Mouse (Mus musculus): Measurements from ENCODE around the gene Gdf7.

Gene Gdf7

DNA sequence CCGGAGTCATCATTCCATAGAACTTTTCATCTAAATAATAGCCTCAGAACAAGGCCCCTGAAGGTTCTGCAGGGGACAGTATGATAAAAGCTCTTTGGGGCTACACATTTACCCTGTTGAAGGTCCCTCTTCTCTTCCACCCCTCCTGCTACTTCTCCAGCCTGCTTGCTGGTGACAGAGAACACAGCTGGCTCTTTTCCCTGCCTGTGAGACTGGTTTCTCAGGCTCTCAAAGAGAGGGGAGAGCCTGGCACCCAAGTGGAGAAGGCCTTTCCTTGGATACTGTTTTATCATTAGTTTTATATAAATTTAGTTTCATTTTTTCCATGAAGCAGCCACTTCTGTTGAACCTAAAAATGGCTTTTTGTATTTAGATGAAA is 25.9 kb upstream of the Gdf7 start:
- DNase-seq (ENCODE audit: low spot score in 2 of 2): no peak

DNA sequence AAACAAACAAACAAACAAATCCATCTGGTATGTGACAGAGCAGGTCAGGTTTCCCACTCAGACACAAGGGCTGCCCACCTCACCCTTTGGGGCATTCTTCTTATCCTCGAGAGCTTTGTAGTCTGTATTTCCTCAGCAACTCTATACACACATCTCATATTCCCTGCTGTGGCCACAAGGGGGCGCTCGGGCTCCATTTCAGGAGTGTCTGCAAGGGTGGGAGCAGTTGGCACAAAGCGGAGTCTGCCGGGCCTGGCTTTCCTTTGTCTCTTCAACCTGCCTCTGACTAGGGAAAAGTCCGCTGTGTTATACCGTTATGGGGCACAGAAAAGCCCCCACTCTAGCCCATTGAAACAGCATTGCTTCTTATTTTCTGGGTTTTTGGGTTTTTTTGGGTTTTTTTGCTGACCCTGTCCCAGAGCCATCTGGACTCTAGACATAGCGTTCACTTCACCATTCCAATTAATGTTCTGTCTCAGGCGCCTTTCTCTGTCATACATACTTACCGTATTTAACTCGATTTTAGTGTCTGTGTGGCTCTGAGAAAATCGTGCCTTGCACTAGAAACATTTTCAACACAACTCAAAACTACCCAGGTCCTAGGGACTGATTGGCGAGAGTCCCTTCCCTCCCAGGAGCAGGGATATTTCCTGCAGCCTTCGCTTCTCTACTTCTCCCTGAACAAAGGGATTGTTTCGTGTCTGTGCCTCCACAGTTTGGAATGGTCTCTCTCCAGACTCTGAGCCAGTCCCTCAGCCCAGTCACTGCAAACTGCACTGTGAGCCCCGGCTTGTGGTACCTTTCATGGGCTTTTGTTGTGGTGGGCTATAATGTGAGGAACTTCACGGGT is 25.3 kb upstream of the Gdf7 start:
- DNase-seq (ENCODE audit: low spot score in 2 of 2): peak; percentile 97 to 98

DNA sequence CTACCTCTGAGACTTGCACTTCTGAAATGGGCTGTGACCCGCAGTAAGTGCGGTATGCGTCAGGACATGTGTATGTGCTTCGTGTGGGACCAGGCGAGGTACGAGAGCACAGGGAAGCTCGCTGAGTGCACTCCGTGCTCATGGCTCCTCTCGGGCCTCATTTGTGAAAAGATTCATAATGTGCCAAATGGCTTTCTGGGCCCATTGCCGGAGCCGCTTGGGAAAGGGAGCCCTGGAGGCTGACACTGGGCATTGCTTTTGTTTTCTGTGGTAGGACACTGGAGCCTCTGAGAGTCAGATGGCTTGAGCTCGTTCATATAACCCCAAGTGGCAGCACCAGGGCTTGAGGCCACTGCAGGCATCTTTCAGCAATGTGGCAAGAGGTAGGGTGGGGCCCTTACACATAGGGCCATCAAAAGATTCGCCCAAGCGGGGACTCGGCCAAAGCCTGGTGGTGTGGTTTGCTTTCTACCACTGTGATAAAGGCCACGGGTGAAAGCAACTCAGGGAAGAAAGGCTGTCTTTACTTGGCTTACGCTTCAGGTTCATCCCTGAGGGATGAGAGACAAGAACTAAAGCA is 24.3 kb upstream of the Gdf7 start:
- peak in 1 of 2 experiments; percentile 58 for DNase-seq (ENCODE audit: low spot score in 2 of 2)

DNA sequence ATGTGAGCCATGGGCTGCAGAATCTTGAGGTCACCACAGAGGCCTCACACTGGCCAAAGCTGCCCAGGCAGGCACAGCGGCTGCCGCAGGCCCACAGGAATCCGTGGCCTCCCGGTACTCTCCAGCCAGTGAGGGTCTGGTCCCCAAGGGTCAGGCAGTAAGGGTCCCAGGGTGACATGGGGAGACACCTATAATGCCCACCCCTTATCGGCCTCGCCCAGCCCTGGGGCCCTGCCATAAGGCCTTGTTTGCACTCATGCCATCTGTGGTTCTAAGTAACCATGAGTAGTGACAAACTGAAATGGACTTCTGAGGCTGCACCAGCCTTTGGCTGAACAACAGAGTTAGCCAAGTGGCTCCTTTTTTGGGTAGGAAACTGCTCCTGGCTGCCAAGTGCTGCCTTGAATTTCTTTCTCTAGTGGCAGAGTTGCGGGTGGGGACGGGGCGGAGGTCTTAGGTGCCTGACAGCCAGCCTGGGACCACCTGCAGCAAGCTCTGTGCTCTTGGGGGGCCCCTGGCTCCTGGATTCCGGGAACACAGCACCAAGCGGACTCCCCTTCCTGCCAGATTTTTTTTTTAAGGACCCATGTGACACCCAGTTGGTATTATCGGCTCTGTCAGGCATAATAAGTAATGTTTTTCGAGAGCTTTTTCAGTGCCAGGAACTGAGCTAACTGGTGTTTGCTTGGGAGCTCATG is 23.6 kb upstream of the Gdf7 start:
- no peak for DNase-seq (ENCODE audit: low spot score in 2 of 2)

DNA sequence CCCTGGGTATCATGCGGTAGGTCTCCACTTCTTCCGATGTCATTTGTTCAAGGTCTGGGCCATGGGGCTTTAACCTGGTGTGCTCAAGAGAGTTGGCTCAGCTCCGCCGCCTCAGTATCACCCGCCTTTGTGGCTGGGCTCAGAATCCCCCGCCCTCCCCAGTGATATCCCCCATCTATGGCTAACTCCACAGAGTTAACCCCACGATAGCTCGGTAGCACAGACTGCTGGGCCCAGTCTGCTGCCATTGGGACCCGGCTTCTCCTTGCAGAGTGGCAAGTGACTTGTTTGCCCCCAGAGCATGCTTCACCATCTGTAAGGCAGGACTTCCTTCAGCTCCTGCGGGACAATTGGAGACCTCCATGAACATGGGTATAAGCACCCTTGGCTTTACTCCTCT is 22.3 kb upstream of the Gdf7 start:
- no peak for DNase-seq (ENCODE audit: low spot score in 2 of 2)

DNA sequence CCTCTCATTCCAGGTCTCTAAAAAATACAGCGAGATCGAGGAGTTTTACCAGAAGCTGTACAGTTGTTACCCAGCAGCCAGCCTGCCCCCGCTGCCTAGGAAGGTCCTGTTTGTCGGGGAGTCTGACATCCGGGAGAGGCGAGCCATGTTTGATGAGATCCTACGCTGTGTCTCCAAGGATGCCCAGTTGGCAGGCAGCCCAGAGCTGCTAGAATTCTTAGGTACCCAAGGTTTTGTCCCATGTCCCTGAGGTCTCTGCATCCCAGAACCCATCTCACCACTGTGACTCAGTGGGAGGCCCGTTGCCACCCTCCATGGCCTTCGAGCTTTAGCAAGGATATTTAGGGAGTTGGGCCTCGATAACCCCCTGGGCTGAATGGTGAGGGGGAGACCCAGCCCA is 19.8 kb upstream of the Gdf7 start:
- no peak for DNase-seq (ENCODE audit: low spot score in 2 of 2)

DNA sequence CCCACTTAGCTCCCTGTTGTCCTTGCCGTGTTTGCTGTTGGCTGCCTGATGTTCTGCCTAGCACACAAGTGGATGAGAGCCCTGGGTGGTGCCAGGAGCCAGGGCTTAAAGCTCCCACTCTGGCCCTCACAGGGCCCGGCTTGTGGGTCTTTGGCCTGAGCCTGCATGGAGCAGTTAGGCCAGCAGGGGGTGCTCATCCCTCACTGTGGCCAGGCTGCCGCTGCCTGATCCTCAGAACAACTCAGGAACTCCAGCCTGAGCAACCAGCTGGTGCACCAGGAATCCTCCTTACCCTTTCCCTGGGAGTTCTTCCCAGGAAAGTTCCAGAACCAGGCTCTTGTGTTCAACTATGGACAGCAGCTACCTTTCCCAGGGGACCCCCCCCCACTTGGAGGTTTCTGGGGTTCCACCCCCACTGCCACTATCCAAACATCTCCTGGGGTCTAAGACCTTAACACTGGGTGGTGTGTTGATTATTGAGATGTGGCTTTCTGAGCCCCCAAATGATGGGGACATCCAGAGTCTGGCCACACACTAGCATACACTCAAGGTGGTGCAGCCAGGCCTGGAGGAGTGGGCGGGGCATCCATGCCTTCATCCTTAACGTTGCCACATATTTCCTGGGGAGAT is 18.4 kb upstream of the Gdf7 start:
- peak; percentile 86 to 87 for DNase-seq (ENCODE audit: low spot score in 2 of 2)

DNA sequence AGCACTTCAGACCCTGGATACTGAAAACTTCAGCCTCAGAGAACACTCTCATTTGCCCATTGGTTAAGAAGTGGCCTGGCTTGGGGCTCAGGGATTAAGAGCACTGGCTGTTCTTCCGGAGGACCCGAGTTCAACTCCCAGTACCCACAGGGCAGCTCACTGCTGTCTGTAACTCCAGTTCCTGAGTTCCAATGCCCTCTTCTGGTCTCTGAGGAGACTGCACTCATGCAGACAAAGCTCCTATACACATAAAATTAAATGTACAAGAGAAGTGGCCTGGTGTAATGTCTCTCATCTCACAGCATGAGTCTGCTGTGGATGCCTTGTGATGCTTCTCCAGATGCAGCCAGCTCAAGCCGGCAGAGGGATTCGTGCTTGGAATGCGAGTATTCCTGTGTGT is 14.8 kb upstream of the Gdf7 start:
- DNase-seq (ENCODE audit: low spot score in 2 of 2): no peak

DNA sequence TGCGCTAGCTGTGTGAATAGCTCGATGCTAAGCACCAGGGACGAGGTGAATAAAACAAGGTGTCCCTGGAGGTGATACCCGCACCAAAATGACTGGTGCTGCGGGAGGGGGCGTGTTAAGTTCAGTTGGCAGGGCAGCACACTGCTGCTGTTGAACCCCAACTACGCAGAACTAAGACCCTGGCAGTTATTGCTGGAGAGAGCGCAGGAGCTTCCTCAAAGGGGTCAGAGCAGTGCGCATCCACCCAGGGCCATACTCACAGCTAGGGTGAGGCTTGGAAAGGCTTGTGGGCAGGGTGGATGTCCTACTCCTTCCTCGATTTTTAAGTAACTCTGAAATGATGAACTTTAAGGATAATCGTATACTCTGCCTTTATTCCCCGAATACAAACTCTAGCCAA is 12.0 kb upstream of the Gdf7 start:
- DNase-seq (ENCODE audit: low spot score in 2 of 2): no peak

DNA sequence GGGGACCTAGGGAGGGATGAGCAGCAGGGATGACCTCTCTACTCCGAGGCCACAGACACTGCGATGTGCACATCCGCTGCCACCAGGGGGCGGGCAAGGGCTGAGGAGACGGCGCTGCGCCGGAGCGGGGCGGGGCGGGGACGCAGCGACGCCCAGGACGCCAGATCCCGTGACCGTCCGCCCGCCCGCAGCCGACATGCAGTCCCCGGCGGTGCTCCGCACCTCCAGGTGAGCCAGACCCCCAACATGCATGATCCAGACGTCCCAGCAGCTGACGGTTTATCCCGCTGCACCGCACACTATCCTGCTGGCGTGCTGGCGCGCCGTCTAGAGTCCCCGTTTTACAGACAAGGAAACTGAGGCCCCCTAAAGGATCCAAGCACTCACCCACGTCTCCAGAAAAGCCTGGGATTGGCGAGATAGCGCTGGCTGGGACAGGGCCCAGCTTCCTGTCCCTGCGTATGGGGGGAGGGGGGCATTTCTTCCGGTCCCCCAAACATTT is 11.6 kb upstream of the Gdf7 start, which contains the start of gene Hs1bp3:
Hs1bp3 (plus strand) TSS at position 163 of the 502 bp plus-strand sequence.
- peak; percentile 85 to 89 for DNase-seq (ENCODE audit: low spot score in 2 of 2)

DNA sequence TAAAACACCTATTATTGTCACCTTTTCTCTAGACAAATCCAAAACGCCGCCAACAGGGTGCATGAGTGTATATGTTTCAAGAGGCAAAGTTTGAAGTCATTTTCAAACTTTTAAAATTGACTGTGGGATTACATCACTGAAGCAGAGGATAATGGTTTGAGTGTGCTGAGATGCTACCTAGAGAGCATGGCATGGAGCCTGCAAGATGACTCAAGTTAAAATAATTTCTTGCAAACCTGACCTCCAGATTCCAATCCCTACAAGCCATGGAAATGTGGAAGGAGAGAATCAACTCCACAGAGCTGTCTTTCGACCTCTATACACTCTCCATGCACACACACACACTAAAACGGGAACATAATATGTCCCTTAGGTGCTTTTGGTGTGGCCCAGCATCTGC is 10.5 kb upstream of the Gdf7 start:
- DNase-seq (ENCODE audit: low spot score in 2 of 2): no peak

DNA sequence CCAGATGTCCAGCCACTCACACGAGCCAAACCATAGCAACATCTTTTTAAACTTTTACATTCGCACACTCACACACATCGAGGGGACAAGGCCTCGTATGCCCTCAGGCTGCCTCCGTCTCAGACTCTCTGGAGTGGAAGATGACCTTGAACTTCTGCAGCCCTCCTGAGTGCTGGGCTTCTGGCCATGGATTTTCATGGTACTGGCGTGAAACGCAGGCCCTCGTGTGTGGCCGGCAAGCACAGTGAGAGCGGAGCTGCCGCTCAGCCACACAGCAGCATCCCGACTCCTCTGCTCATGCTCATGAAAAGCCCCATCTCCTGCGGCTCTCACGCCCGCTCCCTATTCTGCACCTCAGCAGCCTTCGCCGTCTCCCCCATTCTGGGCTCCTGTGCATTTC is 9.2 kb upstream of the Gdf7 start:
- DNase-seq (ENCODE audit: low spot score in 2 of 2): no peak

DNA sequence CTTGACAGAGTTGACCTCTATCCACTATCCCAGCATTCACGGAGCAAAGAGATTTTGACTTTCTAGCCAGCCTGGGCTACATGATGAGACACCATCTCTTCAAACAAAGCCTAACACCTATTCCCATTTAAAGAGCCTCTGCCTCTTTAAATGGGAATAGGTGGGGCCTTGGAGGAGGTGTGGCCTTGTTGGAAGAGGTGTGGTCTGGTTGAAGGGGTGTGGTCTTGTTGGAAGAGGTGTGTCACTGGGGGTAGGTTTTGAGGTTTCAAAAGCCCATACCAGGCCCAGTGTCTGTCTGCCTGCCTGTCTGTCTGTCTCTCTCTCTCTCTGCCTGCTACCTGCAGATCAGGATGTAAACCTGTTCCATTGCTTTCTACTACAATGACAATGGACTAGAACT is 5.2 kb upstream of the Gdf7 start:
- no peak for DNase-seq (ENCODE audit: low spot score in 2 of 2)

DNA sequence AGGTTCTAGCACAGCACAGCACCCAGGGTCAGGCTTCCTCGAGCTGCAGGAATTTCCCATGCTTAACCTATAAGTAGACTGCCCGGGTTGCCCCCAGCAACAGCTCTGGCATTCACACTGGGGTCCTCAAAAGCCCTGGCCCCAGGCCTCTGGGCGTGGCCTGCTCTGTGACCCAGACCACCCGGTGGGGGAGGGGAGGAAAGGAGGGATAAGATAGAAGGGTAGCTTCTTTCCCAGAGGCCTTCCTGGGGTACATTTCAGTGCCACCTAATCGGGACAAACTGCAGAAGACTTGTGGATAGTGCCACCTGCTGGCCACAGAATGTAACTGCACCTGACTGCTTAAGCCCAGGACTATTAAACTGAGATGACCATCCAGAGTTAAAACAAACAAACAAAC is 4.7 kb upstream of the Gdf7 start:
- DNase-seq (ENCODE audit: low spot score in 2 of 2): peak; percentile 71 to 75

DNA sequence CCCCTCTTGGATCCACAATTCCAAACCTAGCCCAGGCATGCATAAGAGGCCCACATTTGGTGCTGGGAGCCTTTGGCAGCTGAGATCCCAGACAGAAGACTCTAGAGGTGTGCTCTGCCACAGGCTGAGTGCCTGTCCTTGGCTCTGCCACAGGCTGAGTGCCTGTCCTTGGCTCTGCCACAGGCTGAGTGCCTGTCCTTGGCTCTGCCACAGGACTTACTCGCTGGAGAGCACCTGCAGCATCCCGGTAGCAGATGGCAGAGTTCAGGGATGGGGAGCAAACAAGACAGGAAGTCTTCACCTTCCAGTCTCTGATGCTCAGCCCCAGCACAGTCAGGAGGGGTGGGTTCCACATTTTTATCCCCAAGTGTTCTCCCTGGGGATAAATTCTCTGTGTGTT is 3.5 kb upstream of the Gdf7 start:
- no peak for DNase-seq (ENCODE audit: low spot score in 2 of 2)

DNA sequence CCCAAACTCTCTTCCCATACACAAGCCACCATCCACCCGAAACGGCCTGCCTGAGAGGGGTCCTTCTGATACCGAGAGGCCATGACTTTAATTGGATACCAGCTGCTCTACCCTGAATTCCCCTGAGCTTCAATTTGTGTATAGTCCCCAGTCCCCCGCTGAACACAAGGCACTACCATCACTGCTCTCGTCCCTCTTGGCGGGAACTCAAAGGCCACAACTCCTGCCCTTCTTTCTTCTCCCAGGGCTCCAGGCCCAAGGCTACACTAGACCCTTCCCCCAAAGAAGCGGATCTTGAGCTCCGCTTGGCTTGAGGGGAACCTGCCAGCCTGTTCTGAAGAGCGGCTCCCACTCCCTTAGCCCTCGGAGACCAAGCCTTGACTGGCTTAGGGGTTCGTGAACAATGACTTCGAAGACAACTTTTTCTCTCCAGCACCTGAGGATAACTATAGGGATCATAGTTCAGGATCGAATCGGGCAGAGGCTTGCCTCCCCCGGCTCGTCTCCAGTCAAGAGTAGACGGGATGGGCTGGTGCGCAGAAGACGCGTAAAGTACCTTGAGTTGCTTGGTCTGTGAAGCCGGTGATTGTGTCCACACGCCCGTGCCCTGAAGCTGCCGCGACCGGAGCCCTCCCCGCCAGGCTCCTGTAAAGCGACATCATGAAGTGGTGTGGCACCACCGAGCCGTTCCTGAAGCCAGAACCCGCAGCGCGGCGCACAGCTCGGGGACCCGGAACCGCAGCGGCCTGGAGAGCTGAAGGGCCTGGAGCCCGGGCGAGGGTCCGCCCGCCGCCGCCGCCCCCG is 541 bp downstream of the Gdf7 start:
- DNase-seq (ENCODE audit: low spot score in 2 of 2): no peak

DNA sequence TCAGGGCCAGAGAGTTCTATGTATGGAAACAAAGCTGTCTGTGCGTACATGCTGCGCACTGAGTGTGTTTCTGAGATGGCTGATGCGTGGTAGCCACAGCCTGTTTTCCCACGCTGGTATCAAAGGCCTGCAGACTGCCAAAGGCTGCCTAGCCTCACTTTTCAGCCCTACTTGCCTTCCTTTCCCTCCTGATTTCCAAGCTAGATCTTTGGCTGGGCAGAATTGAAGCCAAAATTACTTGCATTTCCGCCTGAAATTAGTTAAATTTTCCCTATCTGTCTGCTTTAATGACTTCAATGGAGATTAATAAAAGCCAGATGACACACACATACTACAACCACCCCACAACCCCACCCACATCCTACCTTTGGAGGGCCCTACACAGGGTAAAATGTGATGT is 1.2 kb downstream of the Gdf7 start:
- DNase-seq (ENCODE audit: low spot score in 2 of 2): no peak

DNA sequence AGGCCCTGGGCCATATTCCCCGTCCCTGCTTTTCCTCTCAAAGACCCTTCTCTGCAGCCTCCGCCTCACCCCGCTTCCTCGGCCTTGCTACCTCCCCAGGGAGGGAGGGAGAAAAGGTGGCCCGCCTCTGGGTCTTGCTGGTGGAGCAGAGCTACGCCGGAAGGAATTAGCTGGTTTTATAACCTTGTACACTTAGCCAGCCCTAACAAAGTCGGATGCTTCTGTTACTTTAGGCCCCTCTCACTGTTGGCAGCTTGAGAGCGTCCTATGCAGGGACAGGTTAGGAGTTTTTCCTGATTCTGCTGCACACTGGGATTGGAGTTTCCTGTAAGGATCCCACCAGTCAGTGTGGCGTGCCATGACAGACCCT is 1.7 kb downstream of the Gdf7 start:
- no peak for DNase-seq (ENCODE audit: low spot score in 2 of 2)

DNA sequence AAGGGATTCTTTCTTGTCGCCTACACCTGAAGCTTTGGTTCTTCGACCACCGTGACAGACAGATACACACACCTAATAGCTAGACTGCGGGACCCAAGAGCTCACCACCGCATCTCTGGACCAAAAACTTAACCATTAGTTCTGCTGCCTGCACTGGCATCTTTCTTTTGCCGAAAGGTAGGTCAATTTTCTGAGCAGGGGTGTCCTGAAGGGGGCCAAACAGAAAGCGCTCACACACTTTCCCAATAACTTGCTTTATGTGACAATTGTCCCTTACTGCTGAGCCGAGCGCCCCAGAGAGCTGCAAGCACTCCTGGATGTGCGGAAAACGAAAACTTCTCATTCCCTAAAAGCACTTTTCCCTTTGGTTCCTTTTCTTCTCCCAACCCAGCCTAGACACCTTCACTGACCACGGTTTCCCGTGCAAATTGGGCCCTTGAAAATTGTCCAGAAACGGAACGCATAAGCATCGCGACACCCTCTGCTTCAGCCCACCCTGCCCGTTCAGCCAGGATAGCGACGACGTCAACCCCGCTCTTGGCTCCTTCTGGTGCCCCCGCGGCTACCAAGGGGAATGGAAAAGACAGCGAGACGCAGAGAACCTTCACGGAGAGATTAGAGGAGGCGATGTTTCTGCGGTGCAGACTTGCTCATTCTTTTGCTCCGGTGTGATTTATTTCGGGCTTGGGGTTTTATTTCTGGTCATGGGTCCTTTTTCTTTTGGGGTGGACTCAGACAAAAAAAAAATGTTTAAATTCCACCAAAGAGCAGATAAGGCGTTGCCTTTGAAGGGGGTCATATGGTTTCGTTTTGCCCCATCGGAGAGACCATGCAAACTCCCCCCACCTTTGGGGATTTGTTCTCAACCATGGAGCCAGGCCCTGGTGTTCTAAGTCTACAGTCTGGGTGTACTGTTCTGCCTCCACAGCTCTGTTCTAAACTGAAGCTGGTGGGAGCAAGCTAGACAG is 2.3 kb downstream of the Gdf7 start:
- DNase-seq (ENCODE audit: low spot score in 2 of 2): no peak
